Mouse (Mus musculus) adrenal gland, postnatal 14 days (tissue): Measurements from ENCODE around the gene Rhobtb3. TPM values are rescaled to one million over a fixed set of nuclear protein-coding genes. Genes with fewer than 3 reads are reported as not detected.
"Not testable (repeated sequence)": the region's sequence is repeated elsewhere in the genome, so short reads cannot be mapped to it uniquely, and the experiment has no call there.

Experiments used
- DNase-seq: peaks from one replicate; pipeline ENCODE4 v3.0.0; 2021; ENCODE audit warnings: mixed read lengths
- total RNA-seq: library from RNA; stranded (reverse); gene quantifications from 2 replicates; pipeline ENCODE4 v1.2.3, GENCODE M21; 2021

Rhobtb3 gene
- total RNA-seq, 1 experiment from 2014 or later, result 10.6 TPM

GRCm38 (mm10) chr13:75847027-75847426 is 96.7 kb downstream of the Rhobtb3 start:
- DNase-seq, result no peak

GRCm38 (mm10) chr13:75845519-75846166 is 98.1 kb downstream of the Rhobtb3 start:
- no peak for DNase-seq

DNA sequence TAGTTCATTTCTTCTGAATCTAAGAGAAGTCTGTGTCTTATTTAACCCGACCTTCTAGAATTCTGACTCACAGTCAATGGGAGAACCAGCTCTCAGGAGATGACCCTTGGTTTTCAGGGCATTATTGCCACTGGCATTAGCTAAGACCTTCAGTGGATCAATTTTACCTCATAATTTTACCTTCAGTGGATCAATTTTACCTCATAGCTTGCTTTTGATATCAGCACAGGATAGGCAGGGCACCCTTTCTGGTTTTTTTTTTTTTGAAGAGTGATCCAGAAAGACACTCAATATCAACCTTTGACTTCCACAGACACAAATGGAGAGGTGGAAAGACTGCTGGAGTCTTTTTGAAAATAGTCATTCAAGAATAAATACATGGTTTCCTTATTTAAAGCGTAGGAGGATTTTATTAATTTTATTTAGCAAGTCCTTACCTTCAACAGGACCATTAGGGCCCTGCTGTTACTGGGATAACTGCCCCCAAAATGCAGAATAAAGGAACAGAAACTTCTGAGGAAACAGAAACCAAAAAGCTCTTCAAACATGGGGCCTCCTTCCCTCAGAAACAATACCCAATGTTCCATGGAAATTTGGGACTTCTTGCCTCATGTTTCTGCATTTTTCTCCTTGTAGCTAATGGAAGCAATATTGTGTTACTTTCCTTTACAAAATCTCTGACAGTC is 98.7 kb downstream of the Rhobtb3 start:
- no peak for DNase-seq

DNA sequence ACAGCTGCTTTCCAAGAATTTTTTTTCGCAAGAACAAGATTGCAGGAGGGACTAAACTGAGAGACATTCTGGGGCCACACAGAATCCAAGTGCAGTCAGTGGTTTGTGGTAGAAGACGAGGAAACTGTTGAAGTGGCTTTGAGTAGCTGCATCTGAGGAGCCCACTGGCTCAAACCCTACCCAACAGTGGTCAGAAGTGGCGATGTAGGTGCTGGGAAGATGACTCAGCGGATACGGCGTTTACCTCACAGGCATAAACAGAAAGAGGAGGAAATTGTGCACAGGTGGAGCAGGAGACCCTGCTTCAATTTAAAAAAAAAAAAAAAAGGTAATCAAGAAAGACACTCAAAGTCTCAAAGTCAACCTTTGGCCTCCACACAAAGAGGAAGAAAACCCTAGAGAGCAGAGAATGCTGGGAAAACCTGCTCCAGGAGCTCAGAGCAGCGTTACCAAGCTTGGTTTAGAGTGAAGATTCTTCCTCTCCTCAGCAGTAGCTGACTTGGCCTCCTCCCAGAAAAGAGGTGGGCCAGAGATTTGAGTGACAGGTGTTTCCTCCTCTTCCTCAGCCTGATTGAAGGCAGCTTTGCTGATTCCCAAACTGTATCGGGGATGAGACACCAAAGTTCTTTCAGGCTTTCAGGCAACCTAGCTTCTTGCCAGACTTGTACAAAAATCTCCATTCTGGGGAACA is 99.6 kb downstream of the Rhobtb3 start:
- DNase-seq, result no peak

DNA sequence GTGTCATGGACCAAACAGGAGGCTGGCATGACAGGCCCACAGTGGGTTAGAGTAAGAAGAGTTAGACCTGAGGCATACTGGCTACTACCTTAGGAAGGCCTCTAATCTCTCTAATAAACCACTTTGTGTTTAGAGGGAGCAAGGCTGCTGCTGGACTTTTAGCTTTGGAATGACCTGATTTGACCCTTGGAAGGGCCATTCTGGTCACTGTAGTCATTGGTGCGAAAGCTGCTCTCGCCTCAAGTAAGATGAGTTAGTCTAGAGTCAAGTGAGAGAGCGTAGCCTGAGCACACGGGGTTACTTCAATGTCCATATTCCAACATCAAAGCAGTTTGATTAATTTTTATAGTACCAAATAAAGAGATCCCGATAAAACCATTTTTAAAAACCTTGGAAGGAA is 100.4 kb downstream of the Rhobtb3 start:
- DNase-seq, result no peak

DNA sequence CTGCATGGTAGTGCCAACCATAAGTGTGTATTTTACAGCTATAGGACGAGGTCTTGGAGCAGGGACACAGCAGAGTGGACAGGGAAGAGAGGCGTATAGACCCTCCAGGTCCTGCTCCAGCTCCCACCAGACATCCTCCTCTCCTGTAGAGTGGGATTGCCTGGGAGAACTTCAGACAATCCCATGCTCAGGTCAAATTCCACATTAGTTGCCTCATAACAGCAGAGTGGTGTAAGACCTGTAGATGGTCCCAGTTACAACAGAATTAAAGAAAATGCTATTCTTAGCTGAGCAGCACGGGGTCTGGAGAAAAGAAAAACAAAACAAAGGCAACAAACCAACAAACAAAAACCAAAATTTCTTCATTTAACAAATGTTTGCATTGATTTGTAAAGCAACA is 101.8 kb downstream of the Rhobtb3 start:
- no peak for DNase-seq

- no peak for DNase-seq
Measured at GRCm38 (mm10) chr13:75840752-75841285, 102.9 kb downstream of the Rhobtb3 start.

GRCm38 (mm10) chr13:75839719-75840481 is 103.8 kb downstream of the Rhobtb3 start, which contains the start of gene Glrx:
Gene Glrx, plus strand, starts transcription at chr13:75839868.
- peak; percentile 78 for DNase-seq

GRCm38 (mm10) chr13:75838506-75838905 is 105.2 kb downstream of the Rhobtb3 start:
- no peak for DNase-seq

DNA sequence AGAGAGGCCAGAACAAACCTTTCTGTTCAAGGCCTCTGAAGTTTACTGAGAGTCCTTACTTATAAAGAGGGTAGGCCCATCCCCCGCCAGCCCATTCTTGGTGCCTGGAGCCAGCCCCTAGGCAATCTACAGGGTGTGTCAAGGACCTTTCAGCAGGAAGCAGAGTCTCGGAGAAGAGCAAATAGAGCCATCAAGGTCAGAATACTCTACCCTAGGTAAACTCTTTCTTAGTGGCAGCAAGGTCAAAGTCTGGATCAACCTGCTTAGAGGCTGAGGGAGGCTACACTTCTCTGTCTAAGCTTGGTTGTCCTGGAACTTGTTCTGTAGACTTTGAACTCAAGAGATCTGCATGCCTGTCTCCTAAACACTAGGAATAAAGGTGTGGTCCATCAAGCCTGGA is 108.3 kb downstream of the Rhobtb3 start:
- no peak for DNase-seq

GRCm38 (mm10) chr13:75833499-75833898 is 110.2 kb downstream of the Rhobtb3 start:
- no peak for DNase-seq

DNA sequence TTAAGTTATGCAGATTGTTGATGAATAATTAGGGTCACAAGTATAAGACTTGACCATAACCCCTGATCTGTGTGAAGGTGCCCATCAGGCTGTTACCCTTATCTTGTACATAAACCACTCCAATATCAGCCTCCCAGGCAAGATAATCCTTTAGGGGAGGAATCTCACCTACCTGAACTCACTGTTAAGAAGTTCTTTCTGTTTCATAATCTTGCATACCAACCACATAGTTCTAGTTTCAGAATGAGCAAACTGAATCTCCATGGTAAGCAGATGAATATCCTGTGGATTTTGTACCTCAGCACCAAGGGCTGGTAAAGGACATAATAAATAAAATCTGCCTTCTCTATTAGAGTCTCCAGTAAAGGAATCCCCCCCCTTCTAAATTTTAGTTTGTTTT is 111.0 kb downstream of the Rhobtb3 start:
- no peak for DNase-seq

GRCm38 (mm10) chr13:75831710-75832109 is 112.0 kb downstream of the Rhobtb3 start:
- no peak for DNase-seq

- no peak for DNase-seq
Measured at GRCm38 (mm10) chr13:75830708-75831107, 113.0 kb downstream of the Rhobtb3 start.

- no peak for DNase-seq
Measured at GRCm38 (mm10) chr13:75825388-75825787, 118.3 kb downstream of the Rhobtb3 start.

GRCm38 (mm10) chr13:75824611-75825319 is 119.0 kb downstream of the Rhobtb3 start:
- no peak for DNase-seq

DNA sequence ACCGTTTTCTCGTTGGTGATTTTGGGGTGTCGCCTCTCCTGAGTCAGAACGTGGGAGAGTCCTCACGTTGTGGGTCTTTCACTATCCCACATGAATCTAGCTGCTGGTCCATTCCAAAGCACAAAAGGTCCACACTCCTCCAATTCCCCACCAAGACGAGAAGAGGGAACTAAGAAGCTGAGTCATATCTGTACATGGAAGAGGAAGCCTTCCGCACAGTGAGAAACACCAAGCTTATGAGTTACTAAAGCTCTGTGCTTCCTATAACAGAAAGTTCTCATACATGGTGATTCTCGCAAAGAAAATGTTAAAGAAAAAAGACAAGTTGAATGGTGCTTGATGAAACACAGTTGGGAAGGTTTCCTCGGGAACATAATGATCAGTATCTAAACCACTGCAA is 120.5 kb downstream of the Rhobtb3 start:
- DNase-seq, result no peak

GRCm38 (mm10) chr13:75822366-75822765 is 121.4 kb downstream of the Rhobtb3 start:
- not testable (repeated sequence) for DNase-seq

GRCm38 (mm10) chr13:75819898-75820297 is 123.8 kb downstream of the Rhobtb3 start:
- DNase-seq, result no peak
